13 mouse cellular contexts compared by ENCODE assay signal in genomic region chr10:86340991-86341527, GRCm38 (mm10). TPM values are rescaled to one million over a fixed set of nuclear protein-coding genes. Genes with fewer than 3 reads are reported as not detected.
A peak's percentile ranks its signal among the peaks of the same experiment; 100 is the strongest.
DNase-seq lines count a peak whose midpoint lies in the region; ATAC-seq and TF ChIP-seq lines count a peak whose summit lies in the region.
"Had no signal": no experiment of that assay in that cellular context is flagged by ENCODE, and none has a peak within 500 bp of the region (broad histone marks: within the 10 kb centered on the region; RNA-seq: fewer than 3 reads in every experiment).

No protein-coding gene starts in this region.

- H3K4me1 ChIP-seq in heart, embryonic 13.5 days = peaks cover 94% of the 10 kb centered on the region
- H3K4me1 ChIP-seq in heart, embryonic 16.5 days (ENCODE audit: control insufficient read depth, insufficient read depth, low read length) = peaks cover 89% of the 10 kb centered on the region
- peaks cover 40% of the 10 kb centered on the region for H3K4me1 ChIP-seq in liver, embryonic 16.5 days (ENCODE audit: control insufficient read depth, low read depth, low read length)

- H3K9me3 ChIP-seq in heart, embryonic 13.5 days = no peaks in the 10 kb centered on the region
- H3K9me3 ChIP-seq in heart, embryonic 16.5 days (replicated peaks; ENCODE audit: control insufficient read depth, low read length) = no peaks in the 10 kb centered on the region
- H3K9me3 ChIP-seq in liver, embryonic 16.5 days (replicated peaks; ENCODE audit: control insufficient read depth, low read length) = no peaks in the 10 kb centered on the region
- H3K9me3 ChIP-seq: embryonic facial prominence, embryonic 12.5 days; forebrain, embryonic 13.5 days; hindbrain, embryonic 15.5 days had no signal

- WGBS in heart, embryonic 13.5 days = 62% methylated on average over 3 of the region's 3 CpGs
- WGBS in heart, embryonic 16.5 days = 48% methylated on average over 3 of the region's 3 CpGs
- WGBS in liver, embryonic 16.5 days (ENCODE audit: insufficient replicate concordance) = 62% methylated on average over 3 of the region's 3 CpGs

- DNase-seq in heart, postnatal 25 days (ENCODE audit: low spot score) = no peak
- DNase-seq in left cerebral cortex, adult 2 months (ENCODE audit: extremely low spot score in 1 of 2, low spot score in 2 of 2) = no peak
- DNase-seq in left cerebral cortex, postnatal 25 days (ENCODE audit: low spot score in 2 of 2) = no peak
- no peak for DNase-seq in adrenal gland, postnatal 25 days
- DNase-seq: left cerebral cortex, postnatal 4 days had no signal

- no peaks in the 10 kb centered on the region for H3K27me3 ChIP-seq in heart, embryonic 13.5 days (replicated peaks)
- no peaks in the 10 kb centered on the region for H3K27me3 ChIP-seq in heart, embryonic 16.5 days (ENCODE audit: control insufficient read depth, insufficient read depth, low read length)
- no peaks in the 10 kb centered on the region for H3K27me3 ChIP-seq in liver, embryonic 16.5 days (ENCODE audit: control insufficient read depth, insufficient read depth, low read depth, low read length)
- H3K27me3 ChIP-seq: embryonic facial prominence, embryonic 12.5 days; forebrain, embryonic 13.5 days; hindbrain, embryonic 15.5 days had no signal

- H3K4me2 ChIP-seq in heart, embryonic 13.5 days = no peak overlapping the region
- no peak overlapping the region for H3K4me2 ChIP-seq in heart, embryonic 16.5 days (ENCODE audit: low read depth, low read length)
- H3K4me2 ChIP-seq in liver, embryonic 16.5 days (ENCODE audit: low read depth, low read length) = no peak overlapping the region
- H3K4me2 ChIP-seq: embryonic facial prominence, embryonic 12.5 days; forebrain, embryonic 13.5 days; hindbrain, embryonic 15.5 days had no signal

- H3K27ac ChIP-seq in heart, embryonic 13.5 days (replicated peaks) = peak overlapping the region; percentile 75
- H3K27ac ChIP-seq in left cerebral cortex, adult 2 months = peak overlapping the region; percentile 81
- peak overlapping the region; percentile 95 for H3K27ac ChIP-seq in heart, embryonic 16.5 days (ENCODE audit: low read length)
- H3K27ac ChIP-seq in liver, embryonic 16.5 days (ENCODE audit: low read length) = peak overlapping the region; percentile 46; the same call in 1 of the 2 replicates
- H3K27ac ChIP-seq: embryonic facial prominence, embryonic 12.5 days; forebrain, embryonic 13.5 days; hindbrain, embryonic 15.5 days had no signal

- H3K4me3 ChIP-seq in heart, embryonic 13.5 days = no peak overlapping the region
- no peak overlapping the region for H3K4me3 ChIP-seq in left cerebral cortex, adult 2 months
- H3K4me3 ChIP-seq in heart, embryonic 16.5 days (ENCODE audit: low read length) = no peak overlapping the region
- no peak overlapping the region for H3K4me3 ChIP-seq in liver, embryonic 16.5 days (ENCODE audit: low read depth, low read length)
- H3K4me3 ChIP-seq: embryonic facial prominence, embryonic 12.5 days; forebrain, embryonic 13.5 days; hindbrain, embryonic 15.5 days had no signal

- peak overlapping the region; percentile 33 for H3K9ac ChIP-seq in heart, embryonic 13.5 days
- H3K9ac ChIP-seq in heart, embryonic 16.5 days (ENCODE audit: low read length) = no peak overlapping the region
- H3K9ac ChIP-seq in liver, embryonic 16.5 days (ENCODE audit: low read depth, low read length) = no peak overlapping the region
- H3K9ac ChIP-seq: embryonic facial prominence, embryonic 12.5 days; forebrain, embryonic 13.5 days; hindbrain, embryonic 15.5 days had no signal

- no peak for TF ChIP-seq CTCF in left cerebral cortex, adult 2 months (IDR thresholded peaks at IDR 0.05)

- no peak for ATAC-seq in heart, embryonic 13.5 days (ENCODE audit: extremely low read depth, insufficient number of reproducible peaks, low FRiP score, low TSS enrichment)
- ATAC-seq in heart, embryonic 16.5 days (replicated peaks; ENCODE audit: extremely low read depth, insufficient read depth, low FRiP score) = no peak
- ATAC-seq in liver, embryonic 16.5 days (ENCODE audit: low read depth) = no peak
- no peak for ATAC-seq in frontal cortex, adult (ENCODE audit: low TSS enrichment)
- ATAC-seq: CD4-positive, CD25-positive, alpha-beta regulatory T cell, adult 4 months; forebrain, embryonic 13.5 days had no signal

- intact Hi-C loops in heart, postnatal 25 days (cut with DNase I) = loop anchor here (2.0 kb wide), 1 partner anchor 38 kb away; no protein-coding TSS in a partner anchor
- intact Hi-C loops in left cerebral cortex, adult 2 months (cut with DNase I) = loop anchor here (5.0 kb wide), 1 partner anchor 39 kb away; the partner anchor contains the start of gene Timp3
- intact Hi-C loops in left cerebral cortex, postnatal 25 days (cut with DNase I) = no loop called here

- H3K36me3 ChIP-seq in heart, embryonic 13.5 days = peaks cover 42% of the 10 kb centered on the region
- H3K36me3 ChIP-seq in heart, embryonic 16.5 days (ENCODE audit: control insufficient read depth, insufficient read depth) = peaks cover 10% of the 10 kb centered on the region; the same call in 1 of the 2 replicates
- no peaks in the 10 kb centered on the region for H3K36me3 ChIP-seq in liver, embryonic 16.5 days (ENCODE audit: control insufficient read depth, insufficient read depth)
- H3K36me3 ChIP-seq: hindbrain, embryonic 15.5 days had no signal

RNA-seq across cellular contexts. Expression of gene Timp3, which starts 40.9 kb away (rescaled TPM):
- 65.6 and 69.3 TPM in 2 replicates for polyA plus RNA-seq in heart, embryonic 13.5 days (2015; fragmentation: Nextera tagmentation; extraction: Ambion mirVana)
- total RNA-seq in heart, postnatal 25 days (2021) = 100 to 1,000 TPM; 135 to 205 TPM
- total RNA-seq in left cerebral cortex, adult 2 months (2021) = 10 to 100 TPM; 63.7 to 64.9 TPM
- total RNA-seq in left cerebral cortex, postnatal 25 days (2021) = 10 to 100 TPM; 55.3 to 63.8 TPM
- polyA plus RNA-seq in heart, embryonic 16.5 days (2015; fragmentation: Nextera tagmentation; extraction: Ambion mirVana) = 90.5 and 91.7 TPM in 2 replicates
- 5.7 and 7.3 TPM in 2 replicates for polyA plus RNA-seq in liver, embryonic 16.5 days (2015; fragmentation: Nextera tagmentation; extraction: Ambion mirVana)
- 388 and 389 TPM in 2 replicates for total RNA-seq in adrenal gland, postnatal 25 days (2021)
- polyA plus RNA-seq: CD4-positive, CD25-positive, alpha-beta regulatory T cell, adult 4 months had no signal
